Mouse (Mus musculus) midbrain, embryonic 12.5 days (tissue): ENCODE measurements around the gene Rbbp9. TPM values are rescaled to one million over a fixed set of nuclear protein-coding genes. Genes with fewer than 3 reads are reported as not detected.
A peak's percentile ranks its signal among the peaks of the same experiment; 100 is the strongest.
"Not testable (repeated sequence)": the region's sequence is repeated elsewhere in the genome, so short reads cannot be mapped to it uniquely, and the experiment has no call there.

Source experiments
- ATAC-seq: fragments of 200-750 bp; cut with Nextera tagmentation; 2 replicates; pipeline ENCODE4 v1.8.0; 2017; ENCODE audit warnings: low read depth, moderate TSS enrichment, moderate library complexity; ENCODE audit not compliant: low FRiP score
- H3K27ac ChIP-seq: fragments of 300-500 bp; sonication (generic); replicated peaks from 2 replicates; pipeline ENCODE4 v1.5.1; 2016; ENCODE audit warnings: mild to moderate bottlenecking
- H3K27me3 ChIP-seq: fragments of 300-500 bp; sonication (generic); 2 replicates; pipeline ENCODE4 v1.6.1; 2016; ENCODE audit warnings: mild to moderate bottlenecking
- H3K36me3 ChIP-seq: fragments of 300-500 bp; sonication (generic); 2 replicates; pipeline ENCODE4 v1.6.1; 2016
- H3K4me1 ChIP-seq: fragments of 300-500 bp; sonication (generic); 2 replicates; pipeline ENCODE4 v1.6.1; 2016
- H3K4me2 ChIP-seq: fragments of 300-500 bp; sonication (generic); replicated peaks from 2 replicates; pipeline ENCODE4 v1.6.1; 2016; ENCODE audit warnings: mild to moderate bottlenecking, moderate library complexity
- H3K4me3 ChIP-seq: fragments of 300-500 bp; sonication (generic); 2 replicates; pipeline ENCODE4 v1.5.1; 2016; ENCODE audit warnings: mild to moderate bottlenecking
- H3K9ac ChIP-seq: fragments of 300-500 bp; sonication (generic); replicated peaks from 2 replicates; pipeline ENCODE4 v1.6.1; 2016; ENCODE audit warnings: mild to moderate bottlenecking, moderate library complexity
- H3K9me3 ChIP-seq: fragments of 300-500 bp; sonication (generic); 2 replicates; pipeline ENCODE4 v1.6.1; 2016; ENCODE audit warnings: mild to moderate bottlenecking
- WGBS: fragments of 180-500 bp; shearing (Covaris S2); methylation state at CpG from one replicate; pipeline ENCODE4 v1.1.7; 2016; 5-methylcytosine and 5-hydroxymethylcytosine counted together
- polyA plus RNA-seq: library from polyadenylated mRNA; unstranded; fragments of >200 nt; fragmentation: Nextera tagmentation; extraction: Ambion mirVana; gene quantifications from 2 replicates; pipeline ENCODE4 v1.2.1, GENCODE M21; 2016

Gene Rbbp9
- 60.3 and 62.0 TPM in 2 replicates for polyA plus RNA-seq

DNA sequence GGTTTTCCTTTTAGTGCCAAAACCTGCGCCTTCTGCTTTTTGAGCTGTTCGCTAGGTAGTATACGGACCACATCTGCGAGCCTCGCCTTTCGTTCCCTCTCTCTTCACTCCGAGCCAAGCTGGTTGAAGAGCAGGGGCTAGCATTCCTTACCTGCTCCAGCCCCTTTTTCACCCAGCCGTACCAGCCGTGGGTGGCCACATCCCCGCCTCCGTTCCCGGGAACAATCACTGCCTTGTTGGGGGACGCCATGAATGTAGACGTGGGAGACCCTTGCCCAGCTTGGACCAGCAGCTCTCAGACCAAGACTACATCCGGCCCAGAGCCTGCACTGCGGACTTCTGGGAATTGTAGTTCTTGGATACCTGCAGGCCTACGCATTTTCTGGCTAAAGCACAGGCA is at the start of gene Rbbp9:
Gene Rbbp9 (minus strand): TSS at position 341 of the 400 bp plus-strand sequence.
- H3K36me3 ChIP-seq, result peaks cover 21% of the 10 kb centered on the region
- peak within 1 kb of the TSS; percentile 61 for H3K4me2 ChIP-seq
- WGBS, result 0% methylated on average over 17 of the region's 17 CpGs
- H3K4me1 ChIP-seq, result peaks cover 7% of the 10 kb centered on the region; the same call in 1 of the 2 replicates
- H3K9ac ChIP-seq, result peak within 1 kb of the TSS; percentile 69
- peak; percentile 99 for ATAC-seq
- peak within 1 kb of the TSS; percentile 59 for H3K4me3 ChIP-seq
- H3K27ac ChIP-seq, result peak within 1 kb of the TSS; percentile 75
- no peaks in the 10 kb centered on the region for H3K9me3 ChIP-seq
- H3K27me3 ChIP-seq, result no peaks in the 10 kb centered on the region

DNA sequence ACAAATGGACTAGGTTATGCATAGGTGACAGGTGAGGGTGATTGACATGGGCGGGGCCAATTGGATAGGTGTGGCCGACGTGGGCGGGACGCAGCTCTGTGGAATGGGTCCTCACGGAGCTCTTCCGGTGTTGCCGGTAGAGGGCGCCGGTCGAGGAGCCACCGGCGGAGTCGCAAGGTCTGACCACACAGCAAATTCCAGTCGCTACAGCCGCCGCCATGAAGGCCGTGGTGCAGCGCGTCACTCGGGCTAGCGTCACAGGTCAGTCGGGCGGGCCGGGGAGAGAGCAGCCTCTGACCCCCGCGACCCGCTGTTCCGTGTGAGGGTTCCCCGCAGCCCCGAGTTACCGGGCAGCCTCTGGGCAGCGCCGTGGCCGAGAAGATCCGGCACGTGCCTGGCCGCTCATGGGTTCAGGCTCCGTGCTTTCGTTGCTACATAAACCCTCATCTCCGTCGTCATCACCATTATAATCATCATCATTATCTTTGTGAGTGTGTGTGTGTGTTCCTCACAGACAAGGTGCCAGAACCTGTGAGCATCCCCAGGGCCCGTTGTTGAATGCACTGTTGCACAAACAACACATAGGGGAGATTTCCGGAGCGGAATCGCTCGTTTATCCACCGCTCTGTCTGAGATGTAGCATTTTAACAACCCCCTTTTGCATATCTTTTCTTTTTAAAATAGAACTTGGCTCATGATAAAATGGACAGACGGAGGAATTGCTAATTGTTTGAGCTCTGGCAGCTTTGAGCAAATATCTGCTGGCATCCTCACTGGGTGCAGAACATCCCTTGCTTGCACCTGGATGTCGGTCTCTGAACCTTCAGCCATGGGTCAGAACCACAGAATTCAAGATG is 49.4 kb upstream of the Rbbp9 start, which contains the start of gene Dtd1:
Gene Dtd1 (plus strand): TSS at position 67 of the 857 bp plus-strand sequence.
- Histone ChIP-seq H3K4me1 (no peaks in the 10 kb centered on the region), H3K9me3 (no peaks in the 10 kb centered on the region), H3K36me3 (no peaks in the 10 kb centered on the region), H3K27me3 (no peaks in the 10 kb centered on the region), H3K4me2 (peak within 1 kb of the TSS; percentile 65), H3K4me3 (peak within 1 kb of the TSS; percentile 65), H3K27ac (0 out of 2 replicates have a peak within 1 kb of the TSS, but pooled peaks have one; percentile 20), H3K9ac (peak within 1 kb of the TSS; percentile 70)
- WGBS, result 2% methylated on average over 50 of the region's 50 CpGs
- peak; percentile 95 for ATAC-seq

DNA sequence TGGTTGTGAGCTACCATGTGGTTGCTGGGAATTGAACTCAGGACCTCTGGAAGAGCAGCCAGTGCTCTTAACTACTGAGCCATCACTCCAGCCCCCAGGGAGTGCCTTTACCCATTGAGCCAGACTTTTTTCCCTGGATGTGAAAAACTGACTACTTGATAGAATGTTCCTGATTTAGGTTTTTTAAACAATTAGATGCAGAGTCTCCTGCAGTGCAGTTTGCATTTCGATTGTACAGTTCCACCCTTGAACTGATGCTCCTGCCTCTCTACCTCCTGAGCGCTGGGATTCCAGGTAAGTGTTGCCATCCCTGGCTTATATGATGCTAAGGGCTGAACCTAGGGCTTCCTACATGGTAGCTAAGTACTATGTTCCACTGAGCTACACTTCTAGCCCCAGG is 47.3 kb upstream of the Rbbp9 start:
- Histone ChIP-seq H3K27ac (no peak overlapping the region), H3K4me2 (no peak overlapping the region), H3K9ac (no peak overlapping the region), H3K27me3 (no peaks in the 10 kb centered on the region), H3K9me3 (no peaks in the 10 kb centered on the region), H3K4me1 (peaks cover 5% of the 10 kb centered on the region; the same call in 1 of the 2 replicates), H3K4me3 (no peak overlapping the region), H3K36me3 (no peaks in the 10 kb centered on the region)
- WGBS, result 76% methylated on average over 2 of the region's 2 CpGs
- no peak for ATAC-seq

GRCm38 (mm10) chr2:144593951-144594651 is 43.4 kb upstream of the Rbbp9 start, which contains the start of gene Smim26:
Gene Smim26, plus strand, starts transcription at chr2:144594054.
- H3K27ac ChIP-seq, result no peak within 1 kb of the TSS

DNA sequence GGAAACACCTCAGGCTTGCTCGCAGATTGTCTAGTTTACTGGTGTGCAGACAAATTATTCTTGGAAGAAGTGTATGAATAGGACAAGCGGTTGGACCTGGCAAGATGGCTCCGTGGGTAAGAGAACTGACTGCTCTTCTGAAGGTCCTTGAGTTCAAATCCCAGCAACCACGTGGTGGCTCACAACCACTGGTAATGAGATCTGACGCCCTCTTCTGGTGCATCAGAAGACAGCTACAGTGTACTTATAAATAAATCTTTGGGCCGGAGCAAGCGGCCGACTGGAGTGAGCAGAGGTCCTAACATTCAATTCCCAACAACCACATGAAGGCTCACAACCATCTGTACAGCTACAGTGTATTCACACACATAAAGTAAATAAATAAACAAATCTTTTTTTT is 42.4 kb upstream of the Rbbp9 start:
- not testable (repeated sequence) for H3K9ac ChIP-seq, H3K4me3 ChIP-seq, H3K9me3 ChIP-seq, H3K4me2 ChIP-seq, H3K27me3 ChIP-seq, H3K4me1 ChIP-seq, H3K27ac ChIP-seq, ATAC-seq
- 67% methylated on average over 8 of the region's 8 CpGs for WGBS
- peaks cover 12% of the 10 kb centered on the region for H3K36me3 ChIP-seq

More at GRCm38 (mm10) chr2:144593951-144594651, 43.4 kb upstream of the Rbbp9 start, which contains the start of gene Smim26:
- Histone ChIP-seq H3K4me2 (peak within 1 kb of the TSS; percentile 64), H3K36me3 (peaks cover 3% of the 10 kb centered on the region; the same call in 1 of the 2 replicates), H3K9ac (peak within 1 kb of the TSS; percentile 62), H3K27me3 (no peaks in the 10 kb centered on the region), H3K9me3 (no peaks in the 10 kb centered on the region), H3K4me1 (peaks cover 5% of the 10 kb centered on the region; the same call in 1 of the 2 replicates), H3K4me3 (peak within 1 kb of the TSS; percentile 65)
- 4% methylated on average over 31 of the region's 31 CpGs for WGBS
- ATAC-seq, result peak; percentile 97

- Histone ChIP-seq H3K9me3 (no peaks in the 10 kb centered on the region), H3K9ac (no peak overlapping the region), H3K4me3 (no peak overlapping the region), H3K36me3 (peaks cover 52% of the 10 kb centered on the region), H3K4me1 (no peaks in the 10 kb centered on the region), H3K27ac (no peak overlapping the region), H3K27me3 (no peaks in the 10 kb centered on the region), H3K4me2 (no peak overlapping the region)
- ATAC-seq, result no peak
- 90% methylated on average over 4 of the region's 4 CpGs for WGBS
Measured at GRCm38 (mm10) chr2:144588723-144589122, 38.1 kb upstream of the Rbbp9 start.

DNA sequence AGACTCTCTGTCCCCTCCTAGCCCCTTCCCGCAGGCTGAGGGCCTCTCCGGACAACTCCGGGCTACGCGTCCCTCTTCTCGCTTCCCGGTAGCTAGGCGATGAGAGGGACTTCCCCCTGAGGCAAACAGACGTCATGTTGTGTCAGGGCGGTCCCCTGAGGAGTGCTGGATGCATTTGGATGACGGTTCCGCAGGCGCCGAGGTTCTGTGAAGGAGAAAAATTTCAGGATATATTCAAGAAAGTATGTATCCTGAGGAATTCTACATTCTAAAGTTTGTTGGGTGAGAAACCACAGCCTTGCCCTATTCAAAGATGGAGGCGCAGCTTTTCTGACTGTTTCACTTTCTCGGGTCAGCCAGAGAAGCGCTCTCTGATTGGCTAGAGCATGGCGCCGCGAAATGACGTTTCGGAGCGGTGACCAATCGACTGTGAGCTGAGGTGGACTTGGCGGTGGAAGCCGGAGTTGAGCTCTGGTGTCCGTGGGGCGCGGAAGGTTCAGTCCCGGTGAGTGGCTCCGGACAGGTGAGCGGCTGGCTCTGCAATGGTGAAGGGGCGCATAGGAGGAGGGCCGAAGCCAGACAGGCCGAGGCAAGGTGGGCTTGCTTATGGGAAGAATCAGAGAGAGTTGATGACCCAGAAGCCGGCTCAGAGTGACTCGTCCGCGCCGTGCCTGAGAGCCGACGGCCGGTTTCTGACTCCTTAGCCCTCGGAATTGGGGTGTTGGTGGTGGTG is 5.3 kb upstream of the Rbbp9 start, which contains the start of gene Sec23b:
Gene Sec23b (plus strand): TSS at position 410 of the 733 bp plus-strand sequence.
- peak within 1 kb of the TSS; percentile 75 for H3K27ac ChIP-seq
- under 1% methylated on average over 44 of the region's 44 CpGs for WGBS
- H3K27me3 ChIP-seq, result no peaks in the 10 kb centered on the region
- no peaks in the 10 kb centered on the region for H3K9me3 ChIP-seq
- peaks cover 9% of the 10 kb centered on the region for H3K36me3 ChIP-seq
- H3K9ac ChIP-seq, result peak within 1 kb of the TSS; percentile 71
- peak within 1 kb of the TSS; percentile 70 for H3K4me2 ChIP-seq
- H3K4me1 ChIP-seq, result peaks cover 15% of the 10 kb centered on the region
- ATAC-seq, result peak; percentile 98
- peak within 1 kb of the TSS; percentile 83 for H3K4me3 ChIP-seq

DNA sequence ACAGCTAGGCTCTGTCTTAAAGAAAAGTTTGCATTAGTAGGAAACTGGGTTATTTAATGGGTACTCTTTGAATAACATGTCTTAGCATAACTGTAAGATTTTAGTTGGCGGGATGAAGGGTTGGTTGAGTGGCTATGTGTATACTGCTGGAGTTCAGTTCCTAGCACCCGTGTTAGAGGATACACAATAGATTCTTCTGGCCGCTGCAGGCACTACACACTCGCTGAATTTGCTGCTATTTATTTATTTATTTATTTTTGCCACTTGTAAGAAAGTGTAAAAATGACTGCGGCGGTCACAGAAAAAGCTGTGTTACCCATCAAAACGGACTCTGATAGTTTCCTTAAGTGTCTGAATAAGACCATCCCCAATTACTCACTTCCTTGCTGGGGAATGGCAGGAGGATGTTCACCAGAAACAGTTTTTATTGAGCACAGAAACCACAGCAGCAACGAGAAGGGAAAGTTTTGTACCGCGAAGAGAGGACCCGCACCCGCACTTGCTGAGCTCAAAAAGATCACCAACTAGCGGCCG is 4.7 kb upstream of the Rbbp9 start:
- peak overlapping the region; percentile 71 for H3K9ac ChIP-seq
- H3K36me3 ChIP-seq, result peaks cover 9% of the 10 kb centered on the region
- peak overlapping the region; percentile 75 for H3K27ac ChIP-seq
- 3% methylated on average over 14 of the region's 14 CpGs for WGBS
- H3K4me3 ChIP-seq, result peak overlapping the region; percentile 83
- peaks cover 15% of the 10 kb centered on the region for H3K4me1 ChIP-seq
- ATAC-seq, result no peak
- H3K9me3 ChIP-seq, result no peaks in the 10 kb centered on the region
- H3K4me2 ChIP-seq, result peak overlapping the region; percentile 56
- no peaks in the 10 kb centered on the region for H3K27me3 ChIP-seq

- Histone ChIP-seq H3K4me3 (no peak overlapping the region), H3K9me3 (no peaks in the 10 kb centered on the region), H3K27ac (no peak overlapping the region), H3K4me1 (peaks cover 19% of the 10 kb centered on the region), H3K36me3 (no peaks in the 10 kb centered on the region), H3K9ac (no peak overlapping the region), H3K4me2 (no peak overlapping the region), H3K27me3 (no peaks in the 10 kb centered on the region)
- 90% methylated on average over 3 of the region's 3 CpGs for WGBS
- ATAC-seq, result no peak
Measured at GRCm38 (mm10) chr2:144553905-144554304, 3.2 kb upstream of the Rbbp9 start.

DNA sequence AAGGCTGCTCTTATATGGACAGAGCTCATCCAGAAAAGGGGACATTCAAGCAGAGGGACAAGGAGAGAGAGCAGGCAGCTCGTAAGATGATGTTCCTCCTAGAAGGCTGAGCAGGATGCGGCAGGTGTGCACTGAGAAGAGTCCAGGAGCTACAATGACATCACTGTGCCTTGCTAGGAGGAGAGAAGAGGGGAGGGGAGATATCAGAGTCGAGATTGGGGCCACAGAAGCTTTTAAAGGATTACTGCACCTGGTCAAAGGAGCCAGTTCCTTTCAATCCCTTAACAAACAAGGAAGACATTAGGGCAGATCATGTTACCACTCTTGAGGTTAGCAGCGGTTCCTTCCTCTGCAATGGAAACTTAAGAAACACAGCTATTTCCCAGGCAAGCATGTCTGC is 3.1 kb downstream of the Rbbp9 start:
- H3K9ac ChIP-seq, result no peak overlapping the region
- no peak overlapping the region for H3K27ac ChIP-seq
- peaks cover 45% of the 10 kb centered on the region for H3K36me3 ChIP-seq
- ATAC-seq, result no peak
- H3K27me3 ChIP-seq, result no peaks in the 10 kb centered on the region
- peaks cover 4% of the 10 kb centered on the region; the same call in 1 of the 2 replicates for H3K4me1 ChIP-seq
- 81% methylated on average over 4 of the region's 4 CpGs for WGBS
- no peaks in the 10 kb centered on the region for H3K9me3 ChIP-seq
- no peak overlapping the region for H3K4me3 ChIP-seq
- H3K4me2 ChIP-seq, result no peak overlapping the region

GRCm38 (mm10) chr2:144545481-144545880 is 5.2 kb downstream of the Rbbp9 start:
- Histone ChIP-seq H3K27ac (no peak overlapping the region), H3K9ac (no peak overlapping the region), H3K27me3 (no peaks in the 10 kb centered on the region), H3K4me2 (no peak overlapping the region), H3K4me3 (no peak overlapping the region), H3K9me3 (no peaks in the 10 kb centered on the region), H3K36me3 (peaks cover 51% of the 10 kb centered on the region), H3K4me1 (peaks cover 4% of the 10 kb centered on the region; the same call in 1 of the 2 replicates)
- ATAC-seq, result no peak
- 75% methylated on average over 1 of the region's 1 CpGs for WGBS
